Mouse (Mus musculus): ENCODE measurements around the gene Lzic. TPM values are rescaled to one million over a fixed set of nuclear protein-coding genes. Genes with fewer than 3 reads are reported as not detected.

Lzic gene
- polyA plus RNA-seq, 1 experiment from 2014 or later, result 39.8 TPM

DNA sequence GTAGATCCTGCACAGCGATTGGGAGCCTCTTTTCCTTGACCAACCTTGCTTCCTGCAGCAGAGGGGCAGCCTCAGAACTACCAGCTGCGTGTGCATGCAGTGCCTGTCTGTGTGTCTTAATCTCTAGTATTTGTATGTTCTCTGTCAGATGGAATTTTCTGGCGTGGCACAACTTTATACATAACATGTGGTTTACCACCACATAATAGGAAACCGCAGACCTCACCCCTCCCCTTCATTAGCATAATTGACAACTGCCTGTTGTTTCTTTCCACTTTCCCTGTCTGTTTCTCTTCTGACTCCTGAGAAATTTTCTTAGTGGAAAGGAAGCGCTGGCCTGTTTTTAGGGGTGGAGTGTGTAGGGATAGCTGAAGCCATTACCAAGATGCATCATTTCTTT, 56.9 kb downstream of the Lzic start:
- H3K4me2 ChIP-seq, result no peak overlapping the region
- H3K27me3 ChIP-seq (replicated peaks), result no peaks in the 10 kb centered on the region
- H3K4me1 ChIP-seq, result peaks cover 11% of the 10 kb centered on the region; the same call in 1 of the 2 replicates
- 63% methylated on average over 5 of the region's 5 CpGs for WGBS
- H3K36me3 ChIP-seq, result peaks cover 7% of the 10 kb centered on the region; the same call in 1 of the 2 replicates
- H3K9ac ChIP-seq, result no peak overlapping the region
- H3K4me3 ChIP-seq (replicated peaks), result no peak overlapping the region
- no peak overlapping the region for H3K27ac ChIP-seq
- no peaks in the 10 kb centered on the region for H3K9me3 ChIP-seq
- ATAC-seq (ENCODE audit: insufficient read depth, low FRiP score, low read depth), result no peak

DNA sequence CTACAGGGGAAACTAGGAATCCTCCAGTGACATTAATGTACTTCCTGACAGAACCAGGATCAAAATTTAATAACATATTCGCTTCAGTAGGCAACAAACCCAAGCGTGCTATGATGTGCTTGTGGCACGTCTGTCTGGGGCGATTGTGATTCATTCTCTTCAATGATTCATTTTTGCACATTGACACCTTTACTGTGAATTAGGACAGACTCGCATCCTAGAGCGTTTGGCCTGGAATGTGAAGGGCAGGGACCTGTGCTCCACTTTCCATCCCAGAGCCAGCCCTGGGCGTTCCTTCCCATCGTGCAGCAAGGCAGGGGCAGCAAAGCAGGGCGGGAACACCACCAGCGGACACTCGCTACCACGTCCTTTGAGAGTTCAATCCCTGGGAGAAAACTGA, 57.4 kb downstream of the Lzic start:
- H3K27me3 ChIP-seq (replicated peaks), result no peaks in the 10 kb centered on the region
- no peak overlapping the region for H3K4me3 ChIP-seq (replicated peaks)
- no peak overlapping the region for H3K4me2 ChIP-seq
- no peaks in the 10 kb centered on the region for H3K9me3 ChIP-seq
- peaks cover 11% of the 10 kb centered on the region; the same call in 1 of the 2 replicates for H3K4me1 ChIP-seq
- no peak overlapping the region for H3K9ac ChIP-seq
- WGBS, result 84% methylated on average over 12 of the region's 12 CpGs
- H3K27ac ChIP-seq, result no peak overlapping the region
- no peak for ATAC-seq (ENCODE audit: insufficient read depth, low FRiP score, low read depth)
- peaks cover 7% of the 10 kb centered on the region; the same call in 1 of the 2 replicates for H3K36me3 ChIP-seq

DNA sequence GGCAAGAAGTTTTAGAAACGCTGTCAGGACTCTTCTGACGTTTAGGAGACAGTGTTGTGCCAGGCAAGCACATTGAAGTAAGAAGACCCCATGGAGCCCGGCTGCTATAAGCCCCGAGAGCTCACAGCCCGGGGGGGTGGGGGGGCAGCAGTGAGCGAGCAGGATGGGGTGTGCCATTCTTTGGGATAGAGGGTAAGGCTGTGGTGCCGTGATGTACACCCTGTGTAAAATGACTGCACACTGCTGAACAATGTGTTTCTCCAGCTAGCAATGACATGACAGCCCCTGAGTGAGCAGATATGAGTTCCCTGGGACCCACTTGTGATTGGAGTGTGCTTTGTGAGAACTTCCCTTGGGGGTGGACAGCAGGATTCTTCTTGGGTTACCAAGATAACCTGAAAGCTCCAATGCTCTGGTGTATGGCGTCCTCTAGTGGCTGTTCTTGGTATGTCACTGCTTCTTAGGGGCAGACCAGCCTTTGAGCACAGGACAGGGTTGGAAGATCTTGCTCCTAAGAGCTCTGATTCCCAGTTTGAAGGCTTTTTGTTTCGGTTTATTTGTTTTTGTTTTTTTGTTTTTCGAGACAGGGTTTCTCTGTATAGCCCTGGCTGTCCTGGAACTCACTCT, 58.0 kb downstream of the Lzic start:
- H3K36me3 ChIP-seq, result peaks cover 7% of the 10 kb centered on the region; the same call in 1 of the 2 replicates
- no peak for ATAC-seq (ENCODE audit: insufficient read depth, low FRiP score, low read depth)
- WGBS, result 55% methylated on average over 10 of the region's 10 CpGs
- no peak overlapping the region for H3K27ac ChIP-seq
- H3K9ac ChIP-seq, result no peak overlapping the region
- H3K27me3 ChIP-seq (replicated peaks), result no peaks in the 10 kb centered on the region
- H3K4me2 ChIP-seq, result no peak overlapping the region
- no peak overlapping the region for H3K4me3 ChIP-seq (replicated peaks)
- H3K4me1 ChIP-seq, result peaks cover 11% of the 10 kb centered on the region; the same call in 1 of the 2 replicates
- no peaks in the 10 kb centered on the region for H3K9me3 ChIP-seq

DNA sequence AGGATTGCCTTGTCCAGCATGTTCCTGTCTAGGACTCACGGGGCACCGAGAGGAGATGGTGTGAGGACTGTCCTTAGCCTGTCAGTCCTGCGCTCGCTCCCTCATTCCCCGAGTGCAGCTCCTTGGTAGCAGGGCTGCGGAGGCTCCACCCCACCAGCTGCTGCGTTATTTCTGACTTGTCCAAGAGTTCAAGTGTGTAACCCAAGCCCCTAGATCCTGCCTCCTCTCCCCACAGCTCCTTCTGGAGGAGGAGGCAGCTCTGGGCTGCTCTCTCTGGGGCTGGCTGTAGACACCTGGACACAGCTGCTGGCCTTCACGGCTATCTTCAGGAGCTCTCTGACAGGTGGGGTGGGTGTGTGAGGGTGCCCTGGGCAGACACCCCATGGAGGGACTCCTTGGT, 59.9 kb downstream of the Lzic start:
- Histone ChIP-seq H3K27ac (no peak overlapping the region), H3K4me2 (no peak overlapping the region), H3K4me3 (replicated peaks) (no peak overlapping the region), H3K4me1 (peaks cover 6% of the 10 kb centered on the region; the same call in 1 of the 2 replicates), H3K9ac (no peak overlapping the region), H3K9me3 (no peaks in the 10 kb centered on the region), H3K27me3 (replicated peaks) (no peaks in the 10 kb centered on the region), H3K36me3 (peaks cover 7% of the 10 kb centered on the region; the same call in 1 of the 2 replicates)
- no peak for ATAC-seq (ENCODE audit: insufficient read depth, low FRiP score, low read depth)
- WGBS, result 75% methylated on average over 8 of the region's 8 CpGs

Small RNAs within 50 kb of the gene (microRNA-seq; reads per million reads assigned to microRNA genes)
- 1.2 reads per million for gene Mir5616

Other genes starting within 250 kb of the Lzic start
- gene Kif1b, start 177.5 kb upstream of the Lzic start, polyA plus RNA-seq (2015; fragmentation: Nextera tagmentation; extraction: Ambion mirVana), result 31.8 and 39.3 TPM in 2 replicates
- 35.5 and 41.4 TPM in 2 replicates for gene Ube4b, start 58.5 kb upstream of the Lzic start, polyA plus RNA-seq (2015; fragmentation: Nextera tagmentation; extraction: Ambion mirVana)
- 1.8 and 3.0 TPM in 2 replicates for gene Rbp7, start 30.3 kb upstream of the Lzic start, polyA plus RNA-seq (2015; fragmentation: Nextera tagmentation; extraction: Ambion mirVana)
- 0.23 and 0.45 TPM in 2 replicates for gene Tmem274, start 7.9 kb upstream of the Lzic start, polyA plus RNA-seq (2015; fragmentation: Nextera tagmentation; extraction: Ambion mirVana)
- 9.4 and 10.4 TPM in 2 replicates for gene Nmnat1, start within 50 bp of the Lzic start, polyA plus RNA-seq (2015; fragmentation: Nextera tagmentation; extraction: Ambion mirVana)
- gene Ctnnbip1, start 33.0 kb downstream of the Lzic start, polyA plus RNA-seq (2015; fragmentation: Nextera tagmentation; extraction: Ambion mirVana), result 47.5 and 47.9 TPM in 2 replicates
- 47.0 and 48.4 TPM in 2 replicates for gene Clstn1, start 101.2 kb downstream of the Lzic start, polyA plus RNA-seq (2015; fragmentation: Nextera tagmentation; extraction: Ambion mirVana)
- 5.0 and 5.1 TPM in 2 replicates for gene Pik3cd, start 217.3 kb downstream of the Lzic start, polyA plus RNA-seq (2015; fragmentation: Nextera tagmentation; extraction: Ambion mirVana)